Mouse (Mus musculus): ENCODE measurements around the gene Pthlh. TPM values are rescaled to one million over a fixed set of nuclear protein-coding genes. Genes with fewer than 3 reads are reported as not detected.
"Not testable (repeated sequence)": the region's sequence is repeated elsewhere in the genome, so short reads cannot be mapped to it uniquely, and the experiment has no call there.

Gene Pthlh
- 0.77 and 1.4 TPM in 2 replicates for polyA plus RNA-seq (2015; fragmentation: Nextera tagmentation; extraction: Ambion mirVana)

DNA sequence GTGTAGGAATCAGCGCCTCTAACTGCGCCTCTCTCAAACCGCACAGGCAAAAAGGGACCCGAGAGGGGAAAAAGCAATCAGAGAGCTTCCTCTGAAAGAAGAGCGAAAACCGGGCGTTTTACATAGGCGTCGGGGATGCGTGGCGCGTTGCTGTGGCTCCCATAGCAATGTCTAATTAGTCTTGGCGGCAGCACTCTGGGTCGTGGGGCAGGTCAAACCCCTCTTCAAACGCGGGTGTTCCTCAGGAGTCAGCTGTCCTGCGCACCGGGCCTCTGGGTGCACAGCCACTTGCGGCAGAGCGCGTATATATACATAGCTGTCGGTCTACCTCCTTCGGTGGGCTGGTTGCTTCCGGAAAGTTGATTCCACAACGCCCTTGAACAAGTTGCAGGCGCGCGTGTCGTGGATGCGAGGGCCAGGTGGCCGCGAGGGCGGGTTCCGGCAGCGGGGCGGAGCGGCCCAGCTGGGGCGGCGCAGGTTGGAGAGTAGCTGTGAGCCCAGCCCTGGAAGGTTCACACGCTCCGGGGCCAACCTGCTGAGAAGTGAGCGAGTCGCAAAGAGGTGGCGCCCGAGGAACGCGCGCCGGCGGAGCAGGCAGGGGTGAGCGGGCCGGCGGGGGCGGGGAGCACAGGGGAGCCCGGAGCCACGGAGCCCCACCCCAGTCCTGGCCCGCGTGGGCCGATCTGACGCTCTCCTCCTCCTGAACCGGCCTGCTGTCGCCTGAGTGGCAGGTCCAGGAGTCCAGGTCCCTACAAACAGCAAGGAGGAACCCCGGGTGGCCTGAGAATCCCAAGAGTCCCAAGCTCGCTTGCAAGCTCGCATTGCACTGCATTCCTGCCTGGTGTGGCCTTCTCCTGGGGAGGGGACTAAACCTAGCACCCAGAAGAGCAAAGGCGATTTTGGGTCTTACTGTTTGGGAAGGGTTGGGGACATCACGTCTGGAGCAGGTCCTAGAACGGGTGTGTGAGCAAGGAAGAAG, at the start of gene Pthlh:
Gene Pthlh, minus strand, starts transcription at position 597 of the 979 bp plus-strand sequence.
- Histone ChIP-seq H3K9ac (ENCODE audit: low read depth, low read length) (peak within 1 kb of the TSS; percentile 58), H3K4me1 (ENCODE audit: control insufficient read depth, insufficient read depth, low read length) (peaks cover 18% of the 10 kb centered on the region), H3K27ac (ENCODE audit: low read length) (no peak within 1 kb of the TSS), H3K4me3 (ENCODE audit: low read depth, low read length) (peak within 1 kb of the TSS; percentile 51), H3K4me2 (ENCODE audit: low read length) (peak within 1 kb of the TSS; percentile 96), H3K36me3 (ENCODE audit: control insufficient read depth, insufficient read depth, low read length) (no peaks in the 10 kb centered on the region), H3K27me3 (ENCODE audit: control insufficient read depth, insufficient read depth, low read depth, low read length) (peaks cover 56% of the 10 kb centered on the region), H3K9me3 (replicated peaks; ENCODE audit: control insufficient read depth, low read length, poor library complexity, severe bottlenecking) (no peaks in the 10 kb centered on the region)
- ATAC-seq: peak; percentile 87
- under 1% methylated on average over 67 of the region's 68 CpGs for WGBS

DNA sequence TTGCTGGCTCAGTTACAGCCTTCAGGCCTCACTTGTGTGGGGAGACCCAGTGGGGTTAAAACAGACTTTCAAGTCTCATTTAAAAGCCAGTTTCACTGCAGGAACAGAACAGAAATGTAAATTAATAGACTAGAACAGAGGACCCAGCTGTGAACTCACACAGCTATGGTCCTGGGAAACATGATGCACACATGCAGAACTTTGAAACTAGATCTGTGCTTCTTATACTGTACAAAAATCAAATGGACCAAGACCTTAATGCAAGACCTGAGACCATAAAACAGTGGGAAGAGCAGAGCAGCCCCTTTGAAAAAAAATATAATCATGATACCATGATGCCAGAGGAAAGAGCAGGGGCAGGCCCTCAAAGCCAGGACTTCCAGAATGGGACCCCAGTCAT, 49.3 kb upstream of the Pthlh start:
- Histone ChIP-seq H3K27me3 (ENCODE audit: control insufficient read depth, insufficient read depth, low read depth, low read length) (no peaks in the 10 kb centered on the region), H3K4me2 (ENCODE audit: low read length) (no peak overlapping the region), H3K27ac (ENCODE audit: low read length) (no peak overlapping the region), H3K9ac (ENCODE audit: low read depth, low read length) (no peak overlapping the region), H3K36me3 (ENCODE audit: control insufficient read depth, insufficient read depth, low read length) (no peaks in the 10 kb centered on the region), H3K4me1 (ENCODE audit: control insufficient read depth, insufficient read depth, low read length) (no peaks in the 10 kb centered on the region), H3K4me3 (ENCODE audit: low read depth, low read length) (no peak overlapping the region), H3K9me3 (replicated peaks; ENCODE audit: control insufficient read depth, low read length, poor library complexity, severe bottlenecking) (no peaks in the 10 kb centered on the region)
- no peak for ATAC-seq

DNA sequence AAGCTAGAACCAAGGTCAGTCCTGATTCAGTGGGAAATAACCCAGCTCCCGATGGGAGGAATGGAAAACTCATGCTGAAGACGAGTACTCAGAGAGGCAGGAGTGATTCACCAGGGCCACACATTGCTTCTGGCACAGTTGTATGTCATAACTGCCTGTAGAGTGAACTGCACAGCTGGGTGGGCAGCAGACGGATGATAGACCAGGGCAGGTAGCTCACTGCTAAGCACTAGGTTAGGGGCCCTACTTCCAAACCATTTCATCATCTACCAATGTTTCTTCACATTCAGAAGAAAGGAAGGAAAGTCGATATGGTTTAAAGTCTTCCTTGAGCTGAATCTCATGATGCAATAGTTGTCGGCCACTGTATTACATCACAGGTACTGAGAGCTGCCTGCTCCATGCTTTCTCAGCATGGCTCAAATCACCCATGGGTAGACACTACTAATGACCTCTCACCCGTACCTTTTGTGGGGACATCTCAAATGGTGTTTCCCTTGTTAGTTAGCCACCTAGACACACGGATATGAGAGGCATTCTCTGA, 46.5 kb upstream of the Pthlh start:
- Histone ChIP-seq H3K36me3 (ENCODE audit: control insufficient read depth, insufficient read depth, low read length) (no peaks in the 10 kb centered on the region), H3K27ac (ENCODE audit: low read length) (no peak overlapping the region), H3K9ac (ENCODE audit: low read depth, low read length) (no peak overlapping the region), H3K4me3 (ENCODE audit: low read depth, low read length) (no peak overlapping the region), H3K4me1 (ENCODE audit: control insufficient read depth, insufficient read depth, low read length) (no peaks in the 10 kb centered on the region), H3K4me2 (ENCODE audit: low read length) (no peak overlapping the region), H3K9me3 (replicated peaks; ENCODE audit: control insufficient read depth, low read length, poor library complexity, severe bottlenecking) (no peaks in the 10 kb centered on the region), H3K27me3 (ENCODE audit: control insufficient read depth, insufficient read depth, low read depth, low read length) (no peaks in the 10 kb centered on the region)
- WGBS: 91% methylated on average over 7 of the region's 7 CpGs
- no peak for ATAC-seq

DNA sequence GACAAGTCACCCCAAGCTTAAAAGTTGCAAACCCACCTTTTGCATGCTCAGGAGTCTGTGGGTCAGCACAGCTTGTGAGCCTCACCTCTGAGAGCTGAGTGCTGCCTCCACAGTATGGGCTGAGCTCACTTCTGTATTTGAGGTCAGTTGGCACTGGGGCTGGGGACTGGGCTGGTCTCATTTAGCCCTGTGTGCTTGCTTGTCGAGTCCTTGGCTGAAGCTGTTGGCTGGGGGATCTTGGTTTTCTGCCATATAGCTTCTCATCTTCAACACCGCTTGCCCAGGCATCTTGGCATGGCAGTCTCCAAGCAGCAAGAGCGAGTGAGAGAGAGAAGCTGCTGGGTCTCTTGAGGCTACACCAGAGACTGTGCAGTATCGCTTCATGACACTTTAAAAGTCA, 46.1 kb upstream of the Pthlh start:
- H3K36me3 ChIP-seq (ENCODE audit: control insufficient read depth, insufficient read depth, low read length): no peaks in the 10 kb centered on the region
- H3K27me3 ChIP-seq (ENCODE audit: control insufficient read depth, insufficient read depth, low read depth, low read length): no peaks in the 10 kb centered on the region
- H3K27ac ChIP-seq (ENCODE audit: low read length): no peak overlapping the region
- no peak for ATAC-seq
- no peaks in the 10 kb centered on the region for H3K4me1 ChIP-seq (ENCODE audit: control insufficient read depth, insufficient read depth, low read length)
- WGBS: 88% methylated on average over 4 of the region's 4 CpGs
- no peak overlapping the region for H3K9ac ChIP-seq (ENCODE audit: low read depth, low read length)
- H3K9me3 ChIP-seq (replicated peaks; ENCODE audit: control insufficient read depth, low read length, poor library complexity, severe bottlenecking): no peaks in the 10 kb centered on the region
- H3K4me2 ChIP-seq (ENCODE audit: low read length): no peak overlapping the region
- H3K4me3 ChIP-seq (ENCODE audit: low read depth, low read length): no peak overlapping the region

DNA sequence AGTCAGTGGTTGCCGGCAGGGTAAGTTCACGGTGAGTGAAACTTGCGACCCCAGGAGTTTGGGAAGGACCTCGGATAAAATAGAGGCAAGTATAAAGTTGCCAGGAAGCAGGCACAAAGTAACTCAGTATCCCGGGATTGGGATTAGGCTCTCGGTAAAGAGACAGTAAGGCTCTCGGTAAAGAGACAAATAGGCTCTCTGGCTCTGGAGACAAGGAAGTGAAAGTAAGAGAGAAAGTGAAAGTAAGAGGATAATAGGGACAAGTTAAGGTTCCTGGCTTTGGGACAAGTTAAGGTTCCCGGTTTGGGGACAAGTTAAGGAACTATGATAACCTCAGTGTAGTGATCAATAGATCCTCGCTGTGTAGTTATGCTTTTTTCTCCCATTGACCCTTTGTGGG, 40.3 kb upstream of the Pthlh start:
- not testable (repeated sequence) for H3K9me3 ChIP-seq (replicated peaks; ENCODE audit: control insufficient read depth, low read length, poor library complexity, severe bottlenecking); ATAC-seq
- whole genome bisulfite sequencing: 75% methylated on average over 4 of the region's 9 CpGs

DNA sequence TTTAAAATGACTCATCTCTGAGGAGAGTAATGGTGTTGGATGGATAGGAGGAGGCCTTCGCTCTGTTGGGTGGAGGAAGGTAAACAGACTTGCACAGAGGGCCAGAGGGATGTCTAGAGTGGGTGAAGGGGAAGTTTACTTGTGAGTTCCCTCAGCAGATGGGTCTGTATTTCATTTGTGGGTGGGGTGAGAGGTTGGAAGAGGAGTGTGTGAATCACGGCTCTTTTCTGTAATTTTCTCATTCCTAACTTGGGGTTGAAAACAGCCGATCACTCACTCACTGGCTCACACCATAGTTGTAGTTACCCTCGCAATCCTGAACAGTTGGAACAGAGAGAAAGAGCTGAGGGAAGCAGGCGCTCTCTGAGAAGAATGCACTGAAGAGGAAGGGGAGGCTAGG, 35.6 kb upstream of the Pthlh start:
- 92% methylated on average over 5 of the region's 5 CpGs for WGBS
- no peaks in the 10 kb centered on the region for H3K9me3 ChIP-seq (replicated peaks; ENCODE audit: control insufficient read depth, low read length, poor library complexity, severe bottlenecking)
- no peak overlapping the region for H3K27ac ChIP-seq (ENCODE audit: low read length)
- H3K4me2 ChIP-seq (ENCODE audit: low read length): no peak overlapping the region
- no peaks in the 10 kb centered on the region for H3K4me1 ChIP-seq (ENCODE audit: control insufficient read depth, insufficient read depth, low read length)
- no peak overlapping the region for H3K4me3 ChIP-seq (ENCODE audit: low read depth, low read length)
- no peak overlapping the region for H3K9ac ChIP-seq (ENCODE audit: low read depth, low read length)
- H3K27me3 ChIP-seq (ENCODE audit: control insufficient read depth, insufficient read depth, low read depth, low read length): no peaks in the 10 kb centered on the region
- ATAC-seq: no peak
- H3K36me3 ChIP-seq (ENCODE audit: control insufficient read depth, insufficient read depth, low read length): no peaks in the 10 kb centered on the region

More for the DNA sequence above, 40.3 kb upstream of the Pthlh start:
- H3K27ac ChIP-seq (ENCODE audit: low read length); H3K4me3 ChIP-seq (ENCODE audit: low read depth, low read length); H3K4me2 ChIP-seq (ENCODE audit: low read length); H3K4me1 ChIP-seq (ENCODE audit: control insufficient read depth, insufficient read depth, low read length); H3K36me3 ChIP-seq (ENCODE audit: control insufficient read depth, insufficient read depth, low read length); H3K9ac ChIP-seq (ENCODE audit: low read depth, low read length); H3K27me3 ChIP-seq (ENCODE audit: control insufficient read depth, insufficient read depth, low read depth, low read length): not testable (repeated sequence)

DNA sequence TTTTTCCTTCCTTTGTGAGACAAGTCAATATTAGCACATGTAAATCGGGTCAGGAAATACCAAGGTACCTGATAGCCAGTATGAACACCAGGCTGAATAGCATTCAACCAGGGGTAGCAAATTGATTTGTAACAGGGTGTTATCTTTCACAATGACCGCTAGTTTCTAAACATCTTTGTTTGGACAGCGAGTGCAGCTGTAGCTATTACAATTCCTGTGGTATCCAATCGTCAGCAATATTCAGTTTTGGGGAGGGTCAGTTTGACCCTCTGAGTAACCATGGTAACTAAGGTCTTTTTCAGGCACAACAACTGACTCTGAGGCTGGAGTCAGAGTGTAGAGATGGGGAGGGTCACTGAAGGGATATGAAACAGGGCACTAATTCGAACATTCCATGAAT, 15.3 kb upstream of the Pthlh start:
- Histone ChIP-seq H3K4me3 (ENCODE audit: low read depth, low read length) (no peak overlapping the region), H3K9me3 (replicated peaks; ENCODE audit: control insufficient read depth, low read length, poor library complexity, severe bottlenecking) (peaks cover 7% of the 10 kb centered on the region), H3K27ac (ENCODE audit: low read length) (no peak overlapping the region), H3K27me3 (ENCODE audit: control insufficient read depth, insufficient read depth, low read depth, low read length) (no peaks in the 10 kb centered on the region), H3K9ac (ENCODE audit: low read depth, low read length) (no peak overlapping the region), H3K4me2 (ENCODE audit: low read length) (no peak overlapping the region), H3K36me3 (ENCODE audit: control insufficient read depth, insufficient read depth, low read length) (no peaks in the 10 kb centered on the region), H3K4me1 (ENCODE audit: control insufficient read depth, insufficient read depth, low read length) (no peaks in the 10 kb centered on the region)
- 24% methylated on average over 5 of the region's 5 CpGs for WGBS
- no peak for ATAC-seq

DNA sequence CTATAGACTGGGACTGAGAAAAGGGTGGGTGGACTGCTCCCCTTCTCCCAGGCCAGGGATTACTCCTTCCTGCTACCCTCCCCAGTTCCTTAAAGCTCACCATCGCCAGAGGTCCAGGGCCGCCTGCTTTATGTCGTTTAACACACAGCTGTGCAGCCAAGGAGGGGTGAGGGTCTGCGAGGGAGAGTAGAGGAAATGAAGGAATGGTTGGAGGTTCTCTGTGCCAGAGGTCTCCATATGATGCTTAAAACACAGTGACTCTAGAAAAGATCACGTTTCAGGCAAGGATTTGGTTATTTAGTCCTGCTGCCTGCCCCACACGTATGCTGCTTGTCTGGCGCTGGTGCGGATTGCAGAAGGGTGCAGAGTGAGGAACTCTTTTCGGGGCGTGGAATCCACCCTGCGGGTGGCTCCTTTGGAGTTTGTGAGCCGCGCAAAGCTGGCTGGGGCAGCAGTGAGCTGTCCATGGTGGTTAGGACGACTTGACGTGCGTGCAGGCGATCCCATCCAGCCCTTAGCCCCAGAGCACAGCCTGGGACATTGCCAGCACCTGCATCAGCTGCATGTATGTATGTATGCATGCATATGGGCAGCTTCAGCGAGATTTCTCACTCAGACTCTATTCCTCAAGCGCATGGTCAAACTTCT, 4.3 kb upstream of the Pthlh start:
- Histone ChIP-seq H3K36me3 (ENCODE audit: control insufficient read depth, insufficient read depth, low read length) (no peaks in the 10 kb centered on the region), H3K27me3 (ENCODE audit: control insufficient read depth, insufficient read depth, low read depth, low read length) (peaks cover 42% of the 10 kb centered on the region)
- 3% methylated on average over 19 of the region's 19 CpGs for WGBS

DNA sequence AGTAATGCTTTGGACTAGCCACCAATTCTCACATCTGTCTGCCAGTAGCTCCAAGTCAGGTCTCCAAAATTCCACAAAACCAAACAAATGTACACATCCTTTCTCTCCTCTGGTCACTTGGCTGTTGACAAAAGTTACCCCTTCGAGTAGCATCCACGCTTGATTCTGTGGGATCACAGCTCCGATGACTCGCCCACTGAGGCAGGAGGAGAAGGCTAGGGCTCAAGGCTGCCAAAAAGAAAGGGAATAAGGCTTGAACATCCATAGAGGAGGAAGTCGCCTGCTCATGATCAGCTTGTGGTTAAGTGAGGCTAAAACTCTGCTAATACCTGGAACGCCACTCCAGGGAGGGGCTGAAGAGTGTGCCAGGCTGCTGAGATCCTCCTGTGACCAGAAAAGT, 2.5 kb upstream of the Pthlh start:
- Histone ChIP-seq H3K27me3 (ENCODE audit: control insufficient read depth, insufficient read depth, low read depth, low read length) (peaks cover 53% of the 10 kb centered on the region), H3K36me3 (ENCODE audit: control insufficient read depth, insufficient read depth, low read length) (no peaks in the 10 kb centered on the region), H3K9ac (ENCODE audit: low read depth, low read length) (no peak overlapping the region), H3K9me3 (replicated peaks; ENCODE audit: control insufficient read depth, low read length, poor library complexity, severe bottlenecking) (no peaks in the 10 kb centered on the region), H3K4me2 (ENCODE audit: low read length) (no peak overlapping the region), H3K4me3 (ENCODE audit: low read depth, low read length) (no peak overlapping the region), H3K27ac (ENCODE audit: low read length) (no peak overlapping the region), H3K4me1 (ENCODE audit: control insufficient read depth, insufficient read depth, low read length) (peaks cover 18% of the 10 kb centered on the region)
- no peak for ATAC-seq
- 76% methylated on average over 6 of the region's 6 CpGs for WGBS

More for the DNA sequence above, 4.3 kb upstream of the Pthlh start:
- ATAC-seq: no peak
- H3K4me2 ChIP-seq (ENCODE audit: low read length): peak overlapping the region; percentile 12
- H3K9ac ChIP-seq (ENCODE audit: low read depth, low read length): no peak overlapping the region
- peaks cover 13% of the 10 kb centered on the region for H3K4me1 ChIP-seq (ENCODE audit: control insufficient read depth, insufficient read depth, low read length)
- no peak overlapping the region for H3K27ac ChIP-seq (ENCODE audit: low read length)
- H3K9me3 ChIP-seq (replicated peaks; ENCODE audit: control insufficient read depth, low read length, poor library complexity, severe bottlenecking): no peaks in the 10 kb centered on the region
- H3K4me3 ChIP-seq (ENCODE audit: low read depth, low read length): no peak overlapping the region

Measured in midbrain, embryonic 16.5 days (tissue).